Mouse (Mus musculus): ENCODE measurements around the gene Scrn2. TPM values are rescaled to one million over a fixed set of nuclear protein-coding genes. Genes with fewer than 3 reads are reported as not detected.

Gene Scrn2
- total and polyA plus RNA-seq, 2 experiments from 2014 or later, result 10.2 to 17.9 TPM

DNA sequence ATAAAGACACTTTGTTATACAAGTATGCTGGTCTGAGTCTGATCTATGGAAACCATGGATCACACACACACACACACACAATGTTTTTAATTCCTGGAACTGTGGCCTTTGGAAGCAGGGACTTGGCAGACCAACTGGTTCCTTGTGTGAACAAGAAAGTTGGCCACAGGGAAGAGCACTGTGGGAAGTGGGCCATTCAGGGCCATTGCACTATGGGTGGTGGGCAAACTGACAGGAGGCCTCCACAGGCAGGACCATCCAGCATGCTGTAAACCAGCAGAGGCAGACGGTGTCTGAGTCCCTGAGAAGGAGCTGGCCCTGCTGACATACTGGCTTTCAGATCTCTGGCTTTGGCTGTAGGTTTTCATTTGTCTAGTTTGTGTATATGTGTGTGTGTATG lies 39.6 kb downstream of the Scrn2 start:
- peaks cover 16% of the 10 kb centered on the region for H3K36me3 ChIP-seq (ENCODE audit: insufficient read depth)
- no peak for TF ChIP-seq CTCF (IDR thresholded peaks at IDR 0.05; ENCODE audit: low read depth)
- WGBS, result 50% methylated on average over 1 of the region's 1 CpGs
- no peak overlapping the region for H3K9ac ChIP-seq
- H3K9me3 ChIP-seq (ENCODE audit: low read length), result no peaks in the 10 kb centered on the region
- no peaks in the 10 kb centered on the region for H3K27me3 ChIP-seq (ENCODE audit: insufficient read depth, low read length)
- DNase-seq (peak; percentile 18), ATAC-seq (0 out of 2 replicates have a peak, but pooled peaks have one; percentile 35)
- no peaks in the 10 kb centered on the region for H3K4me1 ChIP-seq (ENCODE audit: insufficient read depth)
- no peak overlapping the region for H3K27ac ChIP-seq (ENCODE audit: low read depth, low read length)
- no peak overlapping the region for H3K4me2 ChIP-seq (ENCODE audit: low read depth)
- H3K4me3 ChIP-seq (ENCODE audit: low read depth, low read length), result no peak overlapping the region

GRCm38 (mm10) chr11:97069770-97070169 lies 40.0 kb downstream of the Scrn2 start:
- H3K36me3 ChIP-seq (ENCODE audit: insufficient read depth), result peaks cover 16% of the 10 kb centered on the region; the same call in 1 of the 2 replicates
- ATAC-seq (no peak), DNase-seq (no peak)
- H3K27me3 ChIP-seq (ENCODE audit: insufficient read depth, low read length), result no peaks in the 10 kb centered on the region
- no peak overlapping the region for H3K4me2 ChIP-seq (ENCODE audit: low read depth)
- no peaks in the 10 kb centered on the region for H3K4me1 ChIP-seq (ENCODE audit: insufficient read depth)
- TF ChIP-seq CTCF (IDR thresholded peaks at IDR 0.05; ENCODE audit: low read depth), result no peak
- no peak overlapping the region for H3K4me3 ChIP-seq (ENCODE audit: low read depth, low read length)
- no peak overlapping the region for H3K9ac ChIP-seq
- WGBS, result 85% methylated on average over 2 of the region's 2 CpGs
- H3K9me3 ChIP-seq (ENCODE audit: low read length), result no peaks in the 10 kb centered on the region
- no peak overlapping the region for H3K27ac ChIP-seq (ENCODE audit: low read depth, low read length)

DNA sequence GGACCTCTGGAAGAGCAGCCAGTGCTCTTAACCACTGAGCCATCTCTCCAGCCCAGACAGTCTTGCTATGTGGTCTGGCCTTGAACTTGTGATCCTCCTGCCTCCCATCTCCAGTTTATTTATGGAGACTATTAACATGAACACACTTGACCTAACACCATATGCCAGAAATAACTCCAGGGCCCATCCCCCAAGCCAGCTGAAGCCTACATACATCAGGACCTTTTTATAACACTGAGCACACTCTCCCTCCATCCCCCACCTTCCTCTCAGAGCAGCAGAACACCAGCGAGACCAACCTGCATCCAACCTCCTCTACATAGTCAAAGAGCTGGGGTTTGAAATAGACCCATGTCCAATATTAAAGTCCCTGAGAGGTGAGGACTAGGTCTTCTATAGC lies 41.4 kb downstream of the Scrn2 start:
- Histone ChIP-seq H3K4me2 (ENCODE audit: low read depth) (no peak overlapping the region), H3K9ac (no peak overlapping the region), H3K36me3 (ENCODE audit: insufficient read depth) (peaks cover 13% of the 10 kb centered on the region; the same call in 1 of the 2 replicates), H3K4me3 (ENCODE audit: low read depth, low read length) (no peak overlapping the region), H3K9me3 (ENCODE audit: low read length) (no peaks in the 10 kb centered on the region), H3K27ac (ENCODE audit: low read depth, low read length) (no peak overlapping the region), H3K4me1 (ENCODE audit: insufficient read depth) (no peaks in the 10 kb centered on the region), H3K27me3 (ENCODE audit: insufficient read depth, low read length) (no peaks in the 10 kb centered on the region)
- ATAC-seq (no peak), DNase-seq (no peak)
- 65% methylated on average over 1 of the region's 1 CpGs for WGBS
- no peak for TF ChIP-seq CTCF (IDR thresholded peaks at IDR 0.05; ENCODE audit: low read depth)

DNA sequence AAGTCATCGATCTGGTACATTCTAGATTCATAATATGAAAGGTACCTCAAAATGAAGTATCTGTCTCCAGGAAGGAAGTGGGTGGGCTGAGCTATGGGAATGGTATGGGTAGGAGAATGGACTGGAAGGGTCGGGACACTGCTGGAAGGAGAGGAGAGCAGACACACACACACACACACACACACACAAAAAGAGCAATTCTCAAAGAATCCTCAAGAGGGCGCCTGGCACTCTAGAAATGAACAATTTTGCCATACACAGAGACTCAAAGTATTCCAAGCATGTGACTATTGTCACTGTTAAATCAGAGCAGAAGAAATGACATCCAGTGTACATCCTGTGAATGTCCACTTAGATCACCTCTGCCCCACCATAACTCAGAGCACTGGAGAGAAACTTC lies 42.8 kb downstream of the Scrn2 start:
- H3K27me3 ChIP-seq (ENCODE audit: insufficient read depth, low read length), result no peaks in the 10 kb centered on the region
- no peak overlapping the region for H3K27ac ChIP-seq (ENCODE audit: low read depth, low read length)
- no peaks in the 10 kb centered on the region for H3K9me3 ChIP-seq (ENCODE audit: low read length)
- H3K9ac ChIP-seq, result no peak overlapping the region
- peaks cover 6% of the 10 kb centered on the region; the same call in 1 of the 2 replicates for H3K36me3 ChIP-seq (ENCODE audit: insufficient read depth)
- ATAC-seq, result peak; percentile 76
- no peak overlapping the region for H3K4me2 ChIP-seq (ENCODE audit: low read depth)
- no peaks in the 10 kb centered on the region for H3K4me1 ChIP-seq (ENCODE audit: insufficient read depth)
- H3K4me3 ChIP-seq (ENCODE audit: low read depth, low read length), result no peak overlapping the region
- 28% methylated on average over 3 of the region's 3 CpGs for WGBS
- DNase-seq, result peak; percentile 89
- TF ChIP-seq CTCF (IDR thresholded peaks at IDR 0.05; ENCODE audit: low read depth), result peak; percentile 92

GRCm38 (mm10) chr11:97074235-97074634 lies 44.5 kb downstream of the Scrn2 start:
- Histone ChIP-seq H3K9me3 (ENCODE audit: low read length) (no peaks in the 10 kb centered on the region), H3K27me3 (ENCODE audit: insufficient read depth, low read length) (no peaks in the 10 kb centered on the region), H3K36me3 (ENCODE audit: insufficient read depth) (no peaks in the 10 kb centered on the region), H3K4me3 (ENCODE audit: low read depth, low read length) (no peak overlapping the region), H3K9ac (no peak overlapping the region), H3K4me2 (ENCODE audit: low read depth) (no peak overlapping the region), H3K4me1 (ENCODE audit: insufficient read depth) (no peaks in the 10 kb centered on the region), H3K27ac (ENCODE audit: low read depth, low read length) (no peak overlapping the region)
- WGBS, result 71% methylated on average over 8 of the region's 8 CpGs
- no peak for DNase-seq
- TF ChIP-seq CTCF (IDR thresholded peaks at IDR 0.05; ENCODE audit: low read depth), result no peak
- ATAC-seq, result no peak

DNA sequence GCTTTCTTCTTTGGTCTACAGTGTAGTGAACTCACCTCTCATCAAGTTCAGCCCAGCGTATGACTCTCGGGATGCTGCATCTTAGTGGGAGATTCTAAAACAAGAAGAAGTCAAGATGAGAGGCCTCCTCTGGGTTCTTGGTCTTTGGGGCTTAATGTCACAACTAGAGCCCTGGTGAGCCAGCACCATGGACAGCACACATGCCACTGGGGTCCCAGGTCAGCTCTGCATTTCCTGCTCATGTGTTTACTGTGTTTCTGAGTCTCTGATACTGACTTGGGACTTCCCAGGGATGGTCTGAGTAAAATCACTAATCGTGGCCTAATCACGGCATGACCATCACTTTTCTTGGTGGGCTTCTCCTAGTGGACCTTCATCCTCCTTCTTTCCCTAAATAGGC lies 49.0 kb downstream of the Scrn2 start:
- no peak overlapping the region for H3K9ac ChIP-seq
- 60% methylated on average over 4 of the region's 4 CpGs for WGBS
- no peak overlapping the region for H3K4me2 ChIP-seq (ENCODE audit: low read depth)
- no peak for TF ChIP-seq CTCF (IDR thresholded peaks at IDR 0.05; ENCODE audit: low read depth)
- no peaks in the 10 kb centered on the region for H3K4me1 ChIP-seq (ENCODE audit: insufficient read depth)
- ATAC-seq, result no peak
- H3K27me3 ChIP-seq (ENCODE audit: insufficient read depth, low read length), result no peaks in the 10 kb centered on the region
- no peak overlapping the region for H3K27ac ChIP-seq (ENCODE audit: low read depth, low read length)
- H3K36me3 ChIP-seq (ENCODE audit: insufficient read depth), result no peaks in the 10 kb centered on the region
- no peak overlapping the region for H3K4me3 ChIP-seq (ENCODE audit: low read depth, low read length)
- no peaks in the 10 kb centered on the region for H3K9me3 ChIP-seq (ENCODE audit: low read length)
- no peak for DNase-seq

- Histone ChIP-seq H3K9me3 (ENCODE audit: low read length) (no peaks in the 10 kb centered on the region), H3K4me2 (ENCODE audit: low read depth) (no peak overlapping the region), H3K9ac (no peak overlapping the region), H3K27ac (ENCODE audit: low read depth, low read length) (no peak overlapping the region), H3K36me3 (ENCODE audit: insufficient read depth) (no peaks in the 10 kb centered on the region), H3K27me3 (ENCODE audit: insufficient read depth, low read length) (no peaks in the 10 kb centered on the region), H3K4me3 (ENCODE audit: low read depth, low read length) (no peak overlapping the region), H3K4me1 (ENCODE audit: insufficient read depth) (no peaks in the 10 kb centered on the region)
- no peak for TF ChIP-seq CTCF (IDR thresholded peaks at IDR 0.05; ENCODE audit: low read depth)
- no peak for ATAC-seq
- no peak for DNase-seq
- 14% methylated on average over 9 of the region's 9 CpGs for WGBS
Observed at GRCm38 (mm10) chr11:97080291-97080690, 50.6 kb downstream of the Scrn2 start.

GRCm38 (mm10) chr11:97082977-97083376 lies 53.2 kb downstream of the Scrn2 start:
- peak; percentile 65 for TF ChIP-seq CTCF (IDR thresholded peaks at IDR 0.05; ENCODE audit: low read depth)

More at GRCm38 (mm10) chr11:97082977-97083376, 53.2 kb downstream of the Scrn2 start:
- H3K27ac ChIP-seq (ENCODE audit: low read depth, low read length), result no peak overlapping the region
- H3K4me3 ChIP-seq (ENCODE audit: low read depth, low read length), result no peak overlapping the region
- H3K36me3 ChIP-seq (ENCODE audit: insufficient read depth), result no peaks in the 10 kb centered on the region
- H3K4me2 ChIP-seq (ENCODE audit: low read depth), result no peak overlapping the region
- 44% methylated on average over 11 of the region's 11 CpGs for WGBS
- ATAC-seq (no peak), DNase-seq (peak; percentile 37)
- no peaks in the 10 kb centered on the region for H3K4me1 ChIP-seq (ENCODE audit: insufficient read depth)
- H3K9me3 ChIP-seq (ENCODE audit: low read length), result no peaks in the 10 kb centered on the region
- no peak overlapping the region for H3K9ac ChIP-seq
- no peaks in the 10 kb centered on the region for H3K27me3 ChIP-seq (ENCODE audit: insufficient read depth, low read length)

Small RNAs within 50 kb of the gene (microRNA-seq; reads per million reads assigned to microRNA genes)
- 0.77 to 1.1 reads per million in 2 experiments for gene Mir8103

Other genes starting within 250 kb of the Scrn2 start
- gene Cbx1, start 240.8 kb upstream of the Scrn2 start, total RNA-seq (2014; rRNA removed), result 57.0 and 62.4 TPM in 2 replicates
- 53.7 and 55.6 TPM in 2 replicates for gene Cbx1, start 240.8 kb upstream of the Scrn2 start, polyA plus RNA-seq (2015; fragmentation: Nextera tagmentation; extraction: Ambion mirVana)
- 46.5 and 57.4 TPM in 2 replicates for gene Nfe2l1, start 200.0 kb upstream of the Scrn2 start, total RNA-seq (2014; rRNA removed)
- 47.3 and 62.4 TPM in 2 replicates for gene Nfe2l1, start 200.0 kb upstream of the Scrn2 start, polyA plus RNA-seq (2015; fragmentation: Nextera tagmentation; extraction: Ambion mirVana)
- 5.8 and 7.1 TPM in 2 replicates for gene Copz2, start 180.1 kb upstream of the Scrn2 start, total RNA-seq (2014; rRNA removed)
- 14.8 and 14.9 TPM in 2 replicates for gene Copz2, start 180.1 kb upstream of the Scrn2 start, polyA plus RNA-seq (2015; fragmentation: Nextera tagmentation; extraction: Ambion mirVana)
- gene Cdk5rap3, start 113.4 kb upstream of the Scrn2 start, total RNA-seq (2014; rRNA removed), result 54.9 and 57.7 TPM in 2 replicates
- gene Cdk5rap3, start 113.4 kb upstream of the Scrn2 start, polyA plus RNA-seq (2015; fragmentation: Nextera tagmentation; extraction: Ambion mirVana), result 86.4 and 88.8 TPM in 2 replicates
- gene Prr15l, start 101.8 kb upstream of the Scrn2 start, total RNA-seq (2014; rRNA removed), result not detected in 2 replicates
- 0.11 TPM in 1 of 2 replicates, not detected in the other for gene Prr15l, start 101.8 kb upstream of the Scrn2 start, polyA plus RNA-seq (2015; fragmentation: Nextera tagmentation; extraction: Ambion mirVana)
- gene Pnpo, start 86.0 kb upstream of the Scrn2 start, total RNA-seq (2014; rRNA removed), result 26.2 and 30.3 TPM in 2 replicates
- 28.1 and 33.1 TPM in 2 replicates for gene Pnpo, start 86.0 kb upstream of the Scrn2 start, polyA plus RNA-seq (2015; fragmentation: Nextera tagmentation; extraction: Ambion mirVana)
- 1.9 and 5.0 TPM in 2 replicates for gene Sp2, start 47.0 kb upstream of the Scrn2 start, total RNA-seq (2014; rRNA removed)
- gene Sp2, start 47.0 kb upstream of the Scrn2 start, polyA plus RNA-seq (2015; fragmentation: Nextera tagmentation; extraction: Ambion mirVana), result 13.5 and 14.8 TPM in 2 replicates
- gene Sp6, start 16.5 kb upstream of the Scrn2 start, total RNA-seq (2014; rRNA removed), result 0.85 and 0.86 TPM in 2 replicates
- gene Sp6, start 16.5 kb upstream of the Scrn2 start, polyA plus RNA-seq (2015; fragmentation: Nextera tagmentation; extraction: Ambion mirVana), result 0.35 and 0.75 TPM in 2 replicates
- 1.0 and 1.6 TPM in 2 replicates for gene Lrrc46, start 11.5 kb downstream of the Scrn2 start, total RNA-seq (2014; rRNA removed)
- 4.9 and 5.8 TPM in 2 replicates for gene Lrrc46, start 11.5 kb downstream of the Scrn2 start, polyA plus RNA-seq (2015; fragmentation: Nextera tagmentation; extraction: Ambion mirVana)
- 41.6 and 55.5 TPM in 2 replicates for gene Mrpl10, start 11.6 kb downstream of the Scrn2 start, total RNA-seq (2014; rRNA removed)
- 47.0 and 62.0 TPM in 2 replicates for gene Mrpl10, start 11.6 kb downstream of the Scrn2 start, polyA plus RNA-seq (2015; fragmentation: Nextera tagmentation; extraction: Ambion mirVana)
- gene Osbpl7, start 20.7 kb downstream of the Scrn2 start, total RNA-seq (2014; rRNA removed), result 10.9 and 13.1 TPM in 2 replicates
- gene Osbpl7, start 20.7 kb downstream of the Scrn2 start, polyA plus RNA-seq (2015; fragmentation: Nextera tagmentation; extraction: Ambion mirVana), result 7.4 and 8.3 TPM in 2 replicates
- gene Tbx21, start 85.4 kb downstream of the Scrn2 start, total RNA-seq (2014; rRNA removed), result 1.6 and 1.7 TPM in 2 replicates
- gene Tbx21, start 85.4 kb downstream of the Scrn2 start, polyA plus RNA-seq (2015; fragmentation: Nextera tagmentation; extraction: Ambion mirVana), result 2.2 and 2.9 TPM in 2 replicates
- 35.8 and 36.4 TPM in 2 replicates for gene Tbkbp1, start 121.6 kb downstream of the Scrn2 start, total RNA-seq (2014; rRNA removed)
- 9.2 and 9.9 TPM in 2 replicates for gene Tbkbp1, start 121.6 kb downstream of the Scrn2 start, polyA plus RNA-seq (2015; fragmentation: Nextera tagmentation; extraction: Ambion mirVana)
- 112 and 124 TPM in 2 replicates for gene Kpnb1, start 157.9 kb downstream of the Scrn2 start, total RNA-seq (2014; rRNA removed)
- gene Kpnb1, start 157.9 kb downstream of the Scrn2 start, polyA plus RNA-seq (2015; fragmentation: Nextera tagmentation; extraction: Ambion mirVana), result 19.2 and 24.6 TPM in 2 replicates